Mouse (Mus musculus): ENCODE measurements around the gene Gng12. TPM values are rescaled to one million over a fixed set of nuclear protein-coding genes. Genes with fewer than 3 reads are reported as not detected.
"Not testable (repeated sequence)": the region's sequence is repeated elsewhere in the genome, so short reads cannot be mapped to it uniquely, and the experiment has no call there.

Gene Gng12
- total RNA-seq, 2 experiments from 2014 or later: 67.2 to 69.9 TPM

GRCm38 (mm10) chr6:66953951-66954519, 57.8 kb downstream of the Gng12 start:
- DNase-seq (ENCODE audit: low spot score in 2 of 2): no peak

DNA sequence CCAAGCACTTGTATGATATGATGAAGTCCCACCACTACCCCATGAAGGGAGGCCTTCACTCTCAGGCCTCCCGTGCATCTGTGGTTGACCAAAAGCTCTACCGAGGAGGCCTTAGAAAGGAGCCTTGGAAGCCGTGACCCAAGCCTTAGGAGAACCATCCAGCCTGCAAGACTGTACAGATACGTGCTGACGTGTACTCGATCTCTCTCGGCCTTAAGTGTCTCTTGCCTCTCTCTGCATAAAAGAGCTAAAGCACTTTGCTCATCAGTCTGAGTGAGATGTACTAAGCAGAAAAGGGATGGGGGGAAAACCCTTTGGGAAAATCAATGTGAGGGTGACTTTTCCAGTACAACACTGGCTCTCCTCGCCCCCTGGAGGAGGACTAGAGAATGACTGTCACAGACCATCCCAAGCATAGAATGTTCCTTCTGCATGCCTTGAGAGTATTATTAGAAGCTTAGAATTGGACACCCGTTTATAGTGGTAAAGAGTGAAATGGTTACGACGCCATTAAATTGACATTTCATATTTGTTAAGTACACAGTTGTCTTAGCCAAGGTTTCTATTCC, 59.0 kb downstream of the Gng12 start:
- peak in 1 of 2 experiments; percentile 59 for DNase-seq (ENCODE audit: low spot score in 2 of 2)

DNA sequence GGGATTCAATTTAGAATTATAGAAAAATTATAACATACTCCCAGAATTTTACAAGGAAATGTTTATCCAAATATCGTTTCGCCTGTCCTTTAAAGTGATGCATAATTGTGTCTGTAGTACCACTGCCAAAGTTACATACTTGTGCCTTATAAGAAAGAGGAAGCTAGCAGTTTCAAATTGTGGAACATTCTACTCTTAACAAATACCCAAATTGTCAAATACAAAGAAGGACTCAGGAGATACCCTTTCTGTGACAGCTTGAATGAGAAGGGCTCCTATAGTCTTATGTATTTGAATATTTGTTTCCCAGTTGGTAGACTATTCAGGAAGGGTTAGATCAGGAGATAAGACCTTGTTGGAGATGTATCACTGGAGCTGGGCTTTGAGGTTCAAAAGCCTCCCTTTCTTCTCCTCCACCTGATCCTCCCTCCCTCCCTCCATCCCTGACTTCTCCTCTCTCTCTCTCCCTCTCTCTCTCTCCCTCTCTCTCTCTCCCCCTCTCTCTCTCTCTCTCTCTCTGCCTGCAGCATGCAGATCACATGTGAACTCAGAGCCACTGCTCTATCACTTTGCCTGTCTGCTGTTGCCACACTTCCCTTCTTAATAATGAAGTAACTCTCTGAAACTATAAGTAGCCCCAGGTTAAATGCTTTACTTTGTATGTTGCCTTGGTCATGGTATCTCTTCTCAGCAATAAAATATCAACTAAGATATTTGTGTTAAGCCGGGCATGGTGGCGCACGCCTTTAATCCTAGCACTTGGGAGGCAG, 62.5 kb downstream of the Gng12 start:
- DNase-seq (ENCODE audit: low spot score in 2 of 2): no peak

DNA sequence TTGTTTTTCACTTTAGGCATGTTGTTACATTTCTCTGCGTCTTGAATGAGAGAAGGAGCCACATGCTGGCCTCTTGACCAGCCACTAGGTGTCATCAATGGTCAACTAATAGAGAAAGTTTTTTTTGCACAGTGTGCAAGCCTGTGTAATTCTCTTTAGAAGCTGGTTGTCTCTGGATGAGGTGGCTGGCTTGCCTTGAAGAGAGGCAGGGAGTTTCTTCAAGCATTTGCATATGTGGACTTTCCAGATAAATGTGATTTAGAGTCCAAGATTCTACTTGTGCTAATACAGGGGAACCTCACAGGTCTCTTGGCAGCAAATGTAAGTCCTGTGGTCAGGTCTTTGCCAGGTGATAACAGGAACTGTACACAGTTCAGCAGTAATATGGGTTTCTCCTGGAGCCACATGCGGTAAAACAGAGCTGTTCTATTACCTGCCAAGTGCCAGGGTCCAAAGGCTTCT, 66.4 kb downstream of the Gng12 start:
- peak in 1 of 2 experiments; percentile 60 for DNase-seq (ENCODE audit: low spot score in 2 of 2)

- DNase-seq (ENCODE audit: low spot score in 2 of 2): no peak
These were observed 66.9 kb downstream of the Gng12 start for GRCm38 (mm10) chr6:66963068-66963467.

GRCm38 (mm10) chr6:66963651-66964050, 67.5 kb downstream of the Gng12 start:
- DNase-seq (ENCODE audit: low spot score in 2 of 2): not testable (repeated sequence)

DNA sequence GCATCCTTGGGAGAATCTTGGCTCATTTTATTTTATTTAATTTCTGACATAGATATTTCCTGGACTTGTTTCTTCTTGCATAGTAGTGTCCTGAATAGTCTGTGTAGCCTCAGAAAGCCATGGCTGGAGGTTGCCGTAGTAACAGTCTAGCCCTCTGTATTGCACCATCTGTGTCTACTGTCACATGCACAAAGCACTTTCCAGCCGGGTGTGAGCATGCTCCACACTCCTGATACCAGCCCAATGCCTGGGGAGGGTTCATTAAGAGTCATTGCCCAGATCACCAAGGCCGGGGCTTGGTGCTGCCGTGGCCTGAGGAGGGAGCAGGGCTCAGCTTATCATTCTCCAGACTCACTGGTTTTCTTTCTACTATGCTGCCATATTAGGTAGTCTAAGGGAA, 68.0 kb downstream of the Gng12 start:
- no peak for DNase-seq (ENCODE audit: low spot score in 2 of 2)

DNA sequence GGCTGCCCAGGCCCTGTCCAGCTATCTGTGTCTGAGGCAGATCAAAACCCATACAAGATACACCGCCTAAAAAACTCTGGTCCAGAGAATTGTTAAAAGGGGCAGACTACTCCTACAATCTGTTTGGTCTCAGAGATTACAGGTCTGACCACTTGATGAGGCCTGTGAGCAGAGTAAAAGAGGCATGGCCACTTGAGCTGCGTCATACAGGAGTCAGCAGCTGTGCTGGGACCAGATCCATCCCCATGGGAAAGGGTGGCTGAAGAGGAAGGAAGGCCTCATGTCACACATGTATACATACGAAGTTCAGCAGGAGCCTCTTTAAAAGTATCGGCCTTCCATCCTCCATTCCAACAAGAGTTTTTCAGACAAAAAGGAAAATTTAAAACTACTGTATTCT, 69.0 kb downstream of the Gng12 start:
- DNase-seq (ENCODE audit: low spot score in 2 of 2): no peak

DNA sequence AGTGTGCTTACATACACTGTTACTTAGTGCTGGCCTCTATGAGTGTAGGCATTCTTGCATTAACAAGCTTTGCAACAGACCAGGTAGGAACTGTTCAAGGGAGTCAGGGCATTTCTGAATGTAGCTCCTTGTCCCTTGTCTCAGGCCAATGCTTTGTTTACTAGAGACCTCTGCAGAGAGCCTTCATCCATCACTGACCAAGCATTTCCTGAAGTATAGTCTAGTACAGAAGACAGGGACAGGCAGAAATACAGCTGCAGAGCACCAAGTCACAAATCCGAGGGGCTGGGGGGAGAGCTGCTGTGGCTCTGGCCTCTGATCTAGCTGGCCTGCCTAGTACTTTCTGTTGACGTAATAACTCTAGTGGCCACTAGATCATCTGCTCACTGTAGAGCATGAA, 71.6 kb downstream of the Gng12 start:
- DNase-seq (ENCODE audit: low spot score in 2 of 2): no peak

DNA sequence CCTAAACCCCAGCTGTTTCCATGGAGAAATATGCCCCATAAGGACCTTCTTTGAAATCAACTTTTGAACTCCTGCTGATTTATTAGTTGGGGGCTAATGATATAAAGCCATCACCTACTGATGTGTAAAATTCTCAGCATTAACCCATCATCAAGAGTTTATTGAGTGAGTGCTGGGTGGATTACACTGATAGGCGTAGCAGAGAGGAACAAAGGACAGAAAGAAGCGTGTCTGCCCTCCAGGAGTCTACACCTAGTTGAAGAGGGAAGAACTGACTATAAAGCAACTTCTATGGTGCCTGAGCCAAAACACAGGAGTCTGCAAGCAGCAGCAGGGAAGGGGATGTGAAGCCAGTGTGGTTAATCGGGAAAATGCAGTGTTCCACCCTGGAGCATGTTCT, 73.2 kb downstream of the Gng12 start:
- DNase-seq (ENCODE audit: low spot score in 2 of 2): no peak

DNA sequence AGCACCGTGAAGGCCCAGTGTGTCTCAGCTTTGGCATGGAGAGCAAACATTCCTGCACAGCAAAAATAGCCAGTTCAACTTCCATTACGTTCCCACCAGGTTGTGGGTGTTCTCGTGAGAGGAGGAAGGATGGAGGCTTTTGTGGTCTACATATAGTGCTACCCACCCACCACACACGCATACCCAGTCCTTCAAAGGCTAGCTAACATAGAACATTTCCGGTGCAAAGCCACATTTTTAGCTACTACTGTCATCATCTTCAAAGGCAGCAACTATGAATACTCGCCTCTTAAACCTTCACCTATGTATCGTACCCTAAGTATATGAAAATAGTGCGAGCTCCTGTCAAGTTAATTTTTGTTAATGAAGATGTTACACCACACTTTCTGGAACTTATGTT, 76.1 kb downstream of the Gng12 start:
- DNase-seq (ENCODE audit: low spot score in 2 of 2): no peak

DNA sequence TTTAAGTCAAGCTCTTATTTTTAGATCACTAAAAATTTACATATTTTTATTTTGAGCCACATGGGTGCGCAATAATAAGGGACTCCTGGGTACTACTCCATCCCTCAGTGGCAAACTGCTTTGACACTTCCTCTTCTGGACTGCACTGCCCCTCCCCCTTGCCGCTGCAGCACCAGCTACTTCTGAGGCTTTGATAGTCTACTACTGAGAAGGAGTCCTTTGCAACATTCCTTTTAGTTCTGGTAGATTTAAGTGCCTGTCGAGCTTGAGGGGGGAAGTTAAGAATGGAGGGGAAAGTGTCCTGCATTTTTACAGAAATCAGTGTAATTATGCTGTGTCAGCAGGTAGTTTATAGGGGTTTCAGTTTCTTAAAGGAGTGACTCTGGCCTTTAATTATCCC, 77.0 kb downstream of the Gng12 start:
- DNase-seq (ENCODE audit: low spot score in 2 of 2): no peak

GRCm38 (mm10) chr6:66975522-66975921, 79.3 kb downstream of the Gng12 start:
- no peak for DNase-seq (ENCODE audit: low spot score in 2 of 2)

DNA sequence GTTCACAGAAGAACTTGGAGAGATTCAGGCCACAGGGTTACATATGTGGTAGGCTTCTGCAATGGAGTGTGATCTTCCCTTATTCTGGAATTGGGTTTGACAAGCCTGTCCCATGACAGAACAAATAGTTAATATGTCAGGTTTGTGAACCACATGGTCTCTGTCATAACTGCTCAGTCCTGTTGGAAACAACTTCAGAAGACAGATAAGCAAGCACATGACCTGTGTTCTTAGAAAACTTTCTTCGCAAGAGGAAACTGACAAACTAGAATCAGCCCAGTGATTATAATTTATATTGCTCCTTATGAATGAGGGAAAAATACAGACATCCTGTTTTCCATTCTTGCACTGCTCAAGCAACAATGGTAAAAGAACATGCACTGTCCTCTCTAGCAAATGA, 83.0 kb downstream of the Gng12 start:
- DNase-seq (ENCODE audit: low spot score in 2 of 2): no peak

DNA sequence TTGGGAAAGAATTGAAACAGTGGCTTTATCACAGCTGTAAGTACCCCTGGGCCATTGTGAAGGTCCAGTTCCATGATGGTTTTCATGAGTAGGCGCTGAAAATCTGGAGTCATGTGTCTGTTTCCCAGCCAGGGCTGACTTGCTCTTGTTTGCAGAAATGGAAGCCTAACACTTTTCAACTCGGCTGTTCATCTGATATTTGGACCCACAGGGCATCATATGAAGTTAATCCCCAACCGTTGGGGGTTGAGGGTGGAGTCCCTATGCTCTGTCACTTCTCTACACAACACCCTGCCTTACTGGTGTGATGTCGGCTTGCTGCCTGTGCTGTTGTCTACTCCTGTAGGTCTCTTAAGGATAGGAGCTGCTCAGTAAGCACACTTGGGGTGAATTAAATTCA, 83.8 kb downstream of the Gng12 start:
- DNase-seq (ENCODE audit: low spot score in 2 of 2): no peak

DNA sequence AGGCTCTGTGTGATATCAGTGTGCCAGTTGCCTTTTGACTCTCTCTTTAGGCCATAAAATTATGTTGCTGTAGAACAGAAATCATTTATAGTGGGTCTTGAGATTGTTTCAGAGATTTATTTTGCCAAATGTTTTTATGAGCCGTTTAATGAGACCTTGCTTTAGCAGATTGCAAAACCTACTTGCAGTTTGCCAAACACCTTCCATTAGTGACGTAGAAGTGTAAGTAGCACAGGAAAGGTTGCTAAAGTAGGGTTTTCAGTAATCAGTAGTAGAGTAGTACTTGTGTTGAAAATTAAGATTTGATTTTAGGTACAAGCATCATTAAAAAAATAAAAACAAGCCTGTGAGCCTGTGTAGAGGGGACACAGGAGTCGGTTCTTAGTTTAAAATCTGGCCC, 85.2 kb downstream of the Gng12 start:
- DNase-seq (ENCODE audit: low spot score in 2 of 2): no peak

- DNase-seq (ENCODE audit: low spot score in 2 of 2): no peak
These were observed 85.7 kb downstream of the Gng12 start for GRCm38 (mm10) chr6:66981864-66982263.

DNA sequence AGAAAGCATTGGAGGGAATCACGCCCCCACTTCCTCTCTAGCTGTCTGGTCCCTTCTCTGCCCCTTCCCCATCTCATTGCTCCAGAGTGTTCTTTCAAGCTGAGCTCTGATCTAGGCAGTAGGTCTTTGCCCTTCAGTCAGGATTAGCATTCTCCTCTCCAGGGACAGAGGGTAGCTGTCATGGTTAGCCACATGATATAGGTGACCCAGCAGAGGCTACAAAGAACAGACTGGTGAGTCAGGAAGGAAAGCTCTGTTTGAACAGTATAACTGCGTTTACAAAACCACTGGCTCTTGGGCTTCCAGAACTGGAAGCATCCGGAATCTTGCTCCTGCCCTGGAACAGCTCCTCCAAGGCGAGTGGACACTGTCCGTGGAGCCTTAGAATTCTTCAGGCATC, 87.9 kb downstream of the Gng12 start:
- no peak for DNase-seq (ENCODE audit: low spot score in 2 of 2)

- no peak for DNase-seq (ENCODE audit: low spot score in 2 of 2)
These were observed 88.5 kb downstream of the Gng12 start for GRCm38 (mm10) chr6:66984672-66985071.

GRCm38 (mm10) chr6:66985500-66985899, 89.3 kb downstream of the Gng12 start:
- DNase-seq (ENCODE audit: low spot score in 2 of 2): no peak

DNA sequence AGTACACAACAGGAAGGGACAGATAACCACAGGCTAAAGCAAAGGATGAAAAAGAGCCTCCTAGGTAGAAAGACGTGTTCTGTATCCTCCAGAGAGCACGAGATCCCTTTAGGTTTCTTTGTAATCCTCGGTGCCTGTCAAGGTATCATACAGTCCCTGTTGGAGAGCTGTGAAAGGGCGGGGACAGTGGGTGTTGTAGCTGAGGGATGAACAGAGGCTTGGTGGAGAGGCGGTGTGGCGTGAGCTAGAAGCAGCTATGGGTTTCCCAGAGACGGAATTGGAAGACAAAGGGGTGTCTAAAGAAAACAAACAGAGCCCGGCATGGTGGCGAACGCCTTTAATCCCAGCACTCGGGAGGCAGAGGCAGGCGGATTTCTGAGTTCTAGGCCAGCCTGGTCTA, 89.9 kb downstream of the Gng12 start:
- no peak for DNase-seq (ENCODE audit: low spot score in 2 of 2)

DNA sequence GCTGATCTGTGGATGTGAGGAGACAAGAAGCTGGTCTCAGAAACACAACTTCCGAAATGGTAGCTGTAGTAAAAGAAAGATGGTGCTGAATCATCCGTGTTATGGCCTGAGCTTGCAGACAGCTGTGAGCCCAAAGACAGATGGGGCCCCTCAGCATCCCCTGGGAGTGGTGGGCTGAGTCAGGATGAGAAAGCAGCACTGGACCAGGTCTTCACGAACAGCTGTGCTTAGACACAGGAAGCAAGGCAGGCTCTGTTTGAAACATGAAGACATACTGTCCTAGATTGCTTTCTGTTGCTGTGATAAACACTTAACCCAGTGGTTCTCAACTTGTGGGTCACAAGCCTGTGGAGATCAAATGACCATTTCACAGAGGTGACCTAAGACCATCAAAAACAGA, 91.4 kb downstream of the Gng12 start:
- DNase-seq (ENCODE audit: low spot score in 2 of 2): no peak

GRCm38 (mm10) chr6:66988363-66988762, 92.2 kb downstream of the Gng12 start:
- DNase-seq (ENCODE audit: low spot score in 2 of 2): no peak
